Mouse (Mus musculus): Measurements from ENCODE around the gene Cdh7.

GRCm38 (mm10) chr1:110005038-110005437, 22.8 kb downstream of the Cdh7 start:
- no peak for TF ChIP-seq HCFC1 (IDR thresholded peaks at IDR 0.05; ENCODE audit: low read depth, low read length)
- TF ChIP-seq CTCF (IDR thresholded peaks at IDR 0.05 in 2 of 3, conservative IDR thresholded peaks at IDR 0.05 in 1 of 3; ENCODE audit: control insufficient read depth in 1 of 3, insufficient read depth in 1 of 3, low read depth in 2 of 3, low read length in 3 of 3, poor library complexity in 1 of 3, severe bottlenecking in 1 of 3), result no peak
- no peak for TF ChIP-seq GATA1 (IDR thresholded peaks at IDR 0.05; ENCODE audit: low read depth, low read length)
- TF ChIP-seq MAFK (IDR thresholded peaks at IDR 0.05; ENCODE audit: borderline replicate concordance, low read depth, low read length), result no peak
- TF ChIP-seq MXI1 (IDR thresholded peaks at IDR 0.05; ENCODE audit: low read depth, low read length), result no peak
- no peak for TF ChIP-seq USF1 (IDR thresholded peaks at IDR 0.05; ENCODE audit: low read depth, low read length)

Measured in MEL (cell line).